Mouse (Mus musculus): ENCODE measurements around the gene Pkdrej. TPM values are rescaled to one million over a fixed set of nuclear protein-coding genes. Genes with fewer than 3 reads are reported as not detected.

Gene Pkdrej
- polyA plus RNA-seq, 1 experiment from 2014 or later: 0.13 TPM

DNA sequence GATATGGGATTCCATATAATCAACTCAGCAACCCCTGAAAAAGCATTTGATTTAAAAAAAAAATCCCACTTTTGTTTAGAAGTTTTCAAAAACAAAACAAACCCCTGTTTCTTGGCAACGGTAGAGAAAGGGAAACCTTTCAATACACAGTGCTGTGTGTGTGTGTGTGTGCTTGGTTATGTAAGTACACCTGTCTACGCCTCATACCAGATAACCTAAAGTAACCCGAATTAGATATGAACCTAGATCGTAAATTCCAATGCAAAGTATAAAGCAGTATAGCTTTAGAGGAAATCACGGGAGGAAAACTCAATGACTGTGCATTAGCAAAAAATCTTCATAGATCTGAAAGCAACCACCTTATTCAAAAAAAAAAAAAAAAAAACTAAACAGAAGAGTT lies 54.9 kb downstream of the Pkdrej start:
- Histone ChIP-seq H3K4me1 (replicated peaks) (no peaks in the 10 kb centered on the region), H3K27ac (no peak overlapping the region), H3K4me2 (no peak overlapping the region), H3K36me3 (no peaks in the 10 kb centered on the region), H3K4me3 (replicated peaks) (no peak overlapping the region), H3K27me3 (peaks cover 5% of the 10 kb centered on the region; the same call in 1 of the 2 replicates), H3K9ac (replicated peaks) (no peak overlapping the region), H3K9me3 (no peaks in the 10 kb centered on the region)
- no peak for ATAC-seq (ENCODE audit: insufficient number of reproducible peaks, insufficient read depth, low FRiP score, low TSS enrichment, low read depth)
- WGBS: 85% methylated on average over 5 of the region's 5 CpGs

DNA sequence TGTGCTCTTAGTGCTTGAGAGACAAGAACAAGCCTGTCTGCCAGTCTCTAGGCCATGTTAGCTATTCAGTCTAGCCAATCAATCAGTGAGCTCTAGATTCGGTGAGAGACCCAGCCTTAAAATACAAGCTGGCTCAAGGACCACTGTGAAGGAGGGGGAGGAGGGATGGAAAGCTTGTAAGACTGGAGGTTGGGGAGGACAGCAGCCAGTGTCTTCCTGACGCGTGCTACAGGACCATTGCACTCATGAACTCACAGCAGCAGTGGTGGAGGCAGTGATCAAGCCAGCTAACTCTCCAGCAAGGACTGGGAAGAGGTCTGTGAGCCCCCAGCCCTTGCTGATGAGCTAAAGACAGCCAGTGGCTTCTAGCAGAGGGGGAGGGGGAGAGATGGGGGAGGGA lies 56.5 kb downstream of the Pkdrej start:
- Histone ChIP-seq H3K4me1 (replicated peaks) (no peaks in the 10 kb centered on the region), H3K9ac (replicated peaks) (no peak overlapping the region), H3K36me3 (no peaks in the 10 kb centered on the region), H3K27ac (no peak overlapping the region), H3K4me3 (replicated peaks) (no peak overlapping the region), H3K27me3 (peaks cover 5% of the 10 kb centered on the region; the same call in 1 of the 2 replicates), H3K9me3 (no peaks in the 10 kb centered on the region), H3K4me2 (no peak overlapping the region)
- ATAC-seq (ENCODE audit: insufficient number of reproducible peaks, insufficient read depth, low FRiP score, low TSS enrichment, low read depth): no peak
- 52% methylated on average over 3 of the region's 3 CpGs for WGBS

Other genes starting within 250 kb of the Pkdrej start
- 31.2 and 34.8 TPM in 2 replicates for gene Wnt7b, start 239.3 kb downstream of the Pkdrej start, polyA plus RNA-seq (2016; fragmentation: Nextera tagmentation; extraction: Ambion mirVana)
- gene Ppara, start 86.8 kb downstream of the Pkdrej start, polyA plus RNA-seq (2016; fragmentation: Nextera tagmentation; extraction: Ambion mirVana): 1.9 and 2.4 TPM in 2 replicates
- 22.8 and 24.5 TPM in 2 replicates for gene Cdpf1, start 10.0 kb downstream of the Pkdrej start, polyA plus RNA-seq (2016; fragmentation: Nextera tagmentation; extraction: Ambion mirVana)
- 4.9 and 5.3 TPM in 2 replicates for gene Ttc38, start 10.6 kb upstream of the Pkdrej start, polyA plus RNA-seq (2016; fragmentation: Nextera tagmentation; extraction: Ambion mirVana)
- gene Gtse1, start 38.0 kb upstream of the Pkdrej start, polyA plus RNA-seq (2016; fragmentation: Nextera tagmentation; extraction: Ambion mirVana): 35.9 and 36.1 TPM in 2 replicates
- gene Trmu, start 57.6 kb upstream of the Pkdrej start, polyA plus RNA-seq (2016; fragmentation: Nextera tagmentation; extraction: Ambion mirVana): 46.7 and 51.7 TPM in 2 replicates
- 1.9 TPM in 2 replicates for gene Celsr1, start 212.0 kb upstream of the Pkdrej start, polyA plus RNA-seq (2016; fragmentation: Nextera tagmentation; extraction: Ambion mirVana)
- gene Gramd4, start 236.0 kb upstream of the Pkdrej start, polyA plus RNA-seq (2016; fragmentation: Nextera tagmentation; extraction: Ambion mirVana): 19.2 and 20.0 TPM in 2 replicates